Mouse (Mus musculus): ENCODE data around the gene Pter.

GRCm38 (mm10) chr2:12970049-12970724 lies 46.3 kb downstream of the Pter start:
- TF ChIP-seq CTCF (IDR thresholded peaks at IDR 0.05; ENCODE audit: borderline replicate concordance, extremely low read depth, insufficient read depth, insufficient read length): no peak
- TF ChIP-seq POLR2A (IDR thresholded peaks at IDR 0.05; ENCODE audit: borderline replicate concordance, extremely low read depth, insufficient read depth, insufficient read length, poor library complexity, severe bottlenecking): no peak
